Mouse (Mus musculus) left cerebral cortex, postnatal 25 days (tissue): ENCODE data around the gene Angptl6. TPM values are rescaled to one million over a fixed set of nuclear protein-coding genes. Genes with fewer than 3 reads are reported as not detected.

Source experiments
- DNase-seq, 2 experiments: peaks; one replicate each; pipeline ENCODE4 v3.0.0; 2022; ENCODE audit warnings: low spot score in 2 of 2, mixed read lengths in 1 of 2
- intact Hi-C: fragments of 180-260 bp; cut with DNase I; formaldehyde crosslinking; loops from one replicate; pipeline ENCODE4 v1.15.1; 2025
- total RNA-seq, 2 experiments: library from RNA; stranded (reverse); gene quantifications; 2 replicates each; pipeline ENCODE4 v1.2.3; 2021

Angptl6 gene
- total RNA-seq, 2 experiments from 2014 or later: 9.0 to 10.2 TPM

GRCm38 (mm10) chr9:20887704-20888385 is 8.3 kb upstream of the Angptl6 start, which contains the start of gene Ppan:
TSS of gene Ppan (plus strand) at chr9:20888175.
- intact Hi-C loops: no loop called here
- DNase-seq: peak; percentile 97 to 98

DNA sequence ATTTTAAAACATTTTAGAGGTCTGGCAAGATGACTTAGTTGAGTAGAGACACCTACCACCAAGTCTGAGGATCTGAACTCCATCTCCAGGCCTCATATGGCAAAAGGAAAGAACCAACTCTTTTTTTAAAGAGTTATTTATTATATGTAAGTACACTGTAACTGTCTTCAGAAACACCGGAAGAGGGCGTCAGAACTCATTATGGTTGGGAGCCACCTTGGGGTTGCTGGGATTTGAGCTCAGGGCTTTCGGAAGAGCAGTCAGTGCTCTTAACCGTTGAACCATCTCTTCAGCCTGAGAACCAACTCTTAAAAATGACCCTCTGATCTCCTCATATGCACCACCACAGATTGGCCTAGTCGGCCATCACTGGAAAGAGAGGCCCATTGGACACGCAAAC is 7.7 kb upstream of the Angptl6 start:
- intact Hi-C loops: no loop called here
- DNase-seq: no peak

DNA sequence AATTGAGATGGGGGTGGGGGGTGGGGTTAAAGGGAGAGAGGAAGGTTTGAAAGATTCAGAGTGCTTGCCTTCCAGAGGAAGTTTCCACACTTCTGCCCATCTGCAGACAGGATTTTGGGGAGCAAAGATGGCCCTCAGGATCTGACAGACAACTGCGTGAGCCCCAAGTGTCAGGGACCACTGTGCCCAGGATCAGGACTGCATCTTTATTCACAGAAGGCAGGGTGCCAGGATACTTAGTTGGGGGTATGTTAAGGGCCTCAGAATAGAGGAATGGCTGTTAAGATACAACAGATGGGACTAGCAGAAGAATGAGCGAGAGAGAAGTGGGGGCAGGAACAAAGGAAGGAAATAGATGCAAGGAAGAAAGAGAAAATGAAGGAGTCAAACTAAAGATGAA is 7.0 kb upstream of the Angptl6 start:
- intact Hi-C loops: loop anchor here (1.0 kb wide), 1 partner anchor 8 kb away; no protein-coding TSS in a partner anchor
- no peak for DNase-seq

- DNase-seq: no peak
- intact Hi-C loops: loop anchor here (1.0 kb wide), 1 partner anchor 8 kb away; no protein-coding TSS in a partner anchor
Measured at GRCm38 (mm10) chr9:20878710-20879065, 839 bp downstream of the Angptl6 start.

DNA sequence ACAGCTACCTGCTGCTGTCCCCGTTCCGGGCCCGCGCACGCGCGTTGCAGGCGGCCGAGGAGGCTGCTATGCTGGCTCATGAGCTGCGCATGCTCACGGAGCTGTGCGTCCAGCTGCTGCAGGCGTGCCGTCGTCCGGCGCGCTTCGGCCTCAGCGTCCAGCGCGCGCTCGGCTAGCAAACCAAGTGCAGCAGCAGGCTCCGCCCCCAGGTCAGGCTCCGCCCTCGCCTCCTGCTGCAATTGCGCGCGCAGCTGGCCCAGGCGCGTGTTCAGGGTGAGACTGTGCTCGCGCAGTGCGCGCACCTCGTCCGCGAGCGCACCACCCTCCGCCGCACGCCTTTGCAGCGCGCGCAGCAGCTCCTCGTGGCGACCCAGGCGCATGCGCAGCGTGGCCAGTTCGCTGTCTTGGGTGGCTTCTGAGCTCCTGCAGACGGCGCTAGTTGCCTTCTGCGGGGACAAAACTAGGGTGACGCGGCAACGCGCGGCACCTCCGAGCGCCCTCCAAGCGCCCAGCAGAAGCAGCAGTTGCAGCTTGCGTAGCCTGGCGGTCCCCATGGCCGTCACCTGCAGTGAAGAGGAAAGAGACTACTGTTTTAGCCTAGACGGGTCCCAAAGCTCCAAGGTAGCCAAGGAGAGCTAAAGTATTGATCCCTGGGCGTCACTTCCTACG is 1.4 kb downstream of the Angptl6 start:
- intact Hi-C loops: loop anchor here (1.0 kb wide), 1 partner anchor 8 kb away; no protein-coding TSS in a partner anchor
- DNase-seq: peak; percentile 100

DNA sequence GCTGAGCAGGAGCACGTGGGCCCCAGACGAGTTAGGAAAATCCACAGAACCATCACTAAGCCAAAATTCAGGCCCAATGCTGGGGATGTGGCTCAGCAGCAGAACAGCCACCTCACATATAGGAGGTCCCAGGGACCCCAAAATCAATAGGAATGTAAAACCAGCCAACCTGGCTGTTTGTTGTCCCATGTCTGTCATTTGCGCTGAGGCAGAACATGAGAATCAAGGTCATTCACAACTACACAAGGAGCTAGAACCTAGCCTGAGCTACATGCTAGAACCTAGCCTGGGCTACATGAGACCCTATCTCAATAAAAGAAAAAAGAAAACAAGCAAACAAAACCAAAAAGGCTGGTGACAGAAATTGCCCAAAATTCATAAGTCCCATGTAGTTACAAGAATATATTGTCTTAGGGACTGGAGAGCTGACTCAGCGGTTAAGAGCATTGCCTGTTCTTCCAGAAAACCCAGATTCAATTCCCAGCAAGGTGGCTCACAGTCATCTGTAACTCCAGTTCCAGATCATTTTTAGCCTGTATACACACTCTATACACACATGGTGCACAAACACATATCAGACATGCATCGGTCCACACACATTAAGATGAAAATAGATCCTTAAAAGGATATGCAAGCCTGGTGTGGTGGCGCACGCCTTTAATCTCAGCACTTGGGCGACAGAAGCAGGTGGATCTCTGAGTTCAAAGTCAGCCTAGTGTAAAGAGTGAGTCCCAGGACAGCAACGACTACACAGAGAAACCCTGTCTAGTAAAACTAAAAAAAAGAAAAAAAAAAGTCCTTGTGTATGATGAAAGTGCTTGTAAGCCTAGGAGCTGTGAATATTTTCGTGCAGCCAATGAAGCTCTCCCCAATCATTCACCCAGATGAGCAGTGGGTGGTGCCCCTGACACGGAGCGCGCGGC is 2.1 kb downstream of the Angptl6 start:
- intact Hi-C loops: loop anchor here (1.0 kb wide), 1 partner anchor 9 kb away; no protein-coding TSS in a partner anchor
- DNase-seq: no peak

DNA sequence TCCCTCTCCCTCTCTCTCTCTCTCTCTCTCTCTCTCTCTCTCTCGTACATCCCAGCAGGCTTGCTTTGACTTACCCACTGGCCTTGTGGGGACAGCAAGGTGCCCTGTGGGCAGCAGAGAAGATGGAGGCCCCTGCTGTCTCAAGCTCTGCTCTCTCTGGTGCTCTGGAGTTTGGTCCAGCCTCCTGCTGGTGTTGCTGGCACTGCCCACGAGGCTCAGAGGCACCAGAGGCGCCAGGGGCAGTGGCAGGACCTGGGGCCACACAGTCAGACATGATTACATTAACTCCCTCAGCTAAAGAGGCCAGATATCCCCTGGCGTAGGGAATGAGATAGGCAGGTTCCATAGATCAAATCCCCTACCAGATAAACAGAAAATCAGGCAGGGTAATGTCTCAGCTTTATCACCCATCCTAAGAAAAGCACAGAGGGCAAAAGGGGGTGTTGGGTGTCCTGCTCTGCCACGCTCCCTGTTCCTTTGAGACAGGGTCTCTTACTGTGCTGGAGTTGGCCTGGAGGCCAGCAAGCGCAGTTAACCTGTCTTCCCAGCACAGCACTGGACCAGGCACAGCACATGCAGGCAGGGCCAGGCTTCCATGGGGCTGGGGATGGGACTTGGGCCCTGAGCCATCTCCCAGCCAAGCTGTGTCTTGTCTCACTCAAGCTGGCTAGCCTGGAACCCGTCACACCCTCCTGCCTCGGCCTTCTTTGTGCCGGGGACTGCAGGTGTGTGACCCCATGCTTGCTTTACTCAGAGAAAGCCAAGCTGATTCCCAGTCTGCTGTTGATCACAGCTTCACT is 3.0 kb downstream of the Angptl6 start:
- no peak for DNase-seq
- intact Hi-C loops: no loop called here

DNA sequence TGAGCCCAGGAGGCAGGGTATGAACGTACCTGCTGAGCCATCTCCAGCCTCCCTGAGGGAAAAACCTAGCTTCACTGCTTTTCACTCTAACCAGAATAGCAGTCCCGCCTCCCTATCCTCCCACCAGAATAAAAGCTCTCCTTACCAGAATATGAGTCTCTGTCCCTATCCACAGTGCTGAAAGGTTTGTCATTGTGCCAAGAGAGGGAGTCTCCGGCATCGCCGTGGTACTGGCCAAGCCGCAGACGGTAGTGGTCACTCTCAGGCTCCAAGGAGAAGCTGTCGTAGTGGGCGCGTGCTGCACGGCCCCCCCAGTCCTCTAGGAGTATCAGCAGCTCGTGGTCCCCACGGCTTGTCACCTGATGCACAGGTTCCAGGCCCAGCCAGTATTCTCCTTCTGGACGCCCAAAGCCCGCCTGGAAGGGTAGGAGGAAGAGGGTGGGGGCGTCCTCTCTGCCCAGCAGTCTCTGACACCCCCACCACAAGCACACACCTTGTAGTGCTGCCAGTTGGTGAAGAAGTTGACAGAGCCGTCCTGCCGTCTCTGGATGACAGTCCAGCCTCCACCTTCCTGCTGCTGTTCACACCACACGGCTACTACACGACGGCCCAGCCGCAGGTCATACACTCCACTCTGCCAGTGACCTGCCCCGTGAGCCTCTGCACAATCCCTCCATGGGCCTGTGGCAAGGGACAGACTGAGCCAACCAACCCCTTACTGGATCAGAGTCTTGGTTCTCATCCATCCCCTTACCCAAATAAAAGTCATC is 4.3 kb downstream of the Angptl6 start:
- peak; percentile 53 to 86 for DNase-seq
- intact Hi-C loops: no loop called here

DNA sequence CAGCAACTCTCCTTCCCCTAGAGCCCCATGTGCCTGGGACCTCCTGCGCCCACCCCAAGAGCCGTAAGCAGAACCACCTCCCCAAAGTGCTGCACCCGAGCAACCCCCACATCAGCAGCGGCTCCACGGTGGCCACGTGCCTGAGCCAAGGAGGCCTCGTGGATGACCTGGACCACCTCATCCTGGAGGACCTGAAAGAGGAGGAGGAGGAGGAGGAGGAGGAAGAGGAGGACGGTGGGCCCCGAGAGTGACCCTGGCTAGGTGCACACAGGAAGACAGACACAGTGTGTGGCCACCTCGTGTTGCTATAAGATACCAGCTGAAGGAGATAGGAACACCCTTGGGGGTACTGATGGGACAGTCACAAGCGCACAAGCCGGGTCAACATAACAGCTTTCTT is 6.0 kb downstream of the Angptl6 start:
- intact Hi-C loops: no loop called here

GRCm38 (mm10) chr9:20872991-20873390 is 6.5 kb downstream of the Angptl6 start:
- no peak for DNase-seq
- intact Hi-C loops: no loop called here

More for the DNA sequence above, 6.0 kb downstream of the Angptl6 start:
- DNase-seq: no peak

- intact Hi-C loops: no loop called here
- no peak for DNase-seq
Measured at GRCm38 (mm10) chr9:20870211-20871173, 9.0 kb downstream of the Angptl6 start.

DNA sequence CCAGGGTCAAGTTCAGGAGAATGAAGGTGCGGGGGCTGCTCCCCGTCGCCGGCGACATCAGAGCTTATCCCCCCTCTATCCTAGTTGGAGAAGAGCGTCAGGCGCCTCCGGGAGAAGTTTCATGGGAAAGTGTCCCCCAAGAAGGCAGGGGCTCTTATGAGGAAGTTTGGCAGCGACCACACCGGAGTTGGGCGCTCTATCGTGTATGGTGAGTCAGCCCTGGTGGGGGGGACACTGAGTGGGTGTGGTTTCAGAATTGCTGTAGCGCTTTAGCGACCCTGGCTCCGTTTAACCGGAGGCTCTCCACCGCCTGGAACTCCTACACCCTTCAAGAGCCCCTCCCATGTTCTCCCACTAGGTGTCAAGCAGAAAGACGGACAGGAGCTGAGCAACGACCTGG is 10.3 kb downstream of the Angptl6 start:
- intact Hi-C loops: loop anchor here (10.0 kb wide), 1 partner anchor 214 kb away; the partner anchor contains the start of gene Pin1
- peak in 1 of 2 experiments; percentile 43 for DNase-seq

- intact Hi-C loops: loop anchor here (10.0 kb wide), 1 partner anchor 214 kb away; the partner anchor contains the start of gene Pin1
- peak; percentile 87 to 88 for DNase-seq
Measured at GRCm38 (mm10) chr9:20868448-20869001, 11.0 kb downstream of the Angptl6 start, which contains the start of gene A230050P20Rik. TSS of gene A230050P20Rik (plus strand) at chr9:20868642.

DNA sequence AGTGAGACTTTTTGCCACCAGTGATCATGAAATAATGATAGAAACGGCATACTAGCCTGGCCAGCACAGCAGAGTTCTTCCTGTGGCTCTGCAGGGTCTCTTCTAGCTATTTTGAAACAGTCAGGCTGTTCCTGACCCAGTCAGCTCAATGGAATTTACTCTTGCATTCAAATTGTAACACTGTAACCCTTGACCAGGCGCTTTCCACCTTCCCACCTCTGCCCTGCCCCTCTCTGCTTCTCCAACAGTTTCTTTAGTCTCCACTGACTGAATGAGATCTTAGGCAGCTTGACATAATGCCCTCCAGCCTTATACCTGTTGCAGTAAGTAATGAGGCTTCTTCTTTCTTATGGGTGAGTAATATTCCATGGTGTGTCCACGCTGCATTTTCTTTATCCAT is 12.6 kb downstream of the Angptl6 start:
- no peak for DNase-seq
- intact Hi-C loops: loop anchor here (10.0 kb wide), 1 partner anchor 212 kb away; the partner anchor contains the start of gene Pin1

DNA sequence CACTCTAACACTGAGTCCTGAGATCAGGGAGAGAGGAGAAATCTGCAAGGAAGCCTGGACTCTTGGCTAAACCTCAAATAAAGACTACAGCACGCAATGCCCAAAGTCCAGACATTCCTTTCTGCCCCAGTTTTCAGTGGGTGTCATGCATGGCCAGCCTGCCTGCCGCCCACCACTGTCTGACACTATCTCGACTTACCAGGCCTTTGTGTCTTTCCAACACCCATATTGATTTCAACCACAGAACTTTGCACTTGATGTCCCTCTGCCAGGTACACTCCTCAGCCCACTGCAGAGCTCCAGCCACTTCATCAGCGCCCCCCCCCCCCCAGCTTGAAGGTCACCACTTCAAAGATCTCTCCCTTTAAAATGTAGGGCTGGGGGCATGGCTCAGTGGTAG is 17.3 kb downstream of the Angptl6 start:
- intact Hi-C loops: loop anchor here (10.0 kb wide), 1 partner anchor 207 kb away; the partner anchor contains the start of gene Pin1
- no peak for DNase-seq

- intact Hi-C loops: loop anchor here (10.0 kb wide), 1 partner anchor 207 kb away; the partner anchor contains the start of gene Pin1
- DNase-seq: peak in 1 of 2 experiments; percentile 9
Measured at GRCm38 (mm10) chr9:20861821-20862220, 17.7 kb downstream of the Angptl6 start.
